In genomic region chr7:121211804-121212203, GRCm38 (mm10) we compare ENCODE assay signal across 23 mouse cellular contexts.
DNase-seq lines count a peak whose midpoint lies in the region; ATAC-seq lines count a peak whose summit lies in the region.
"Had no signal": no experiment of that assay in that cellular context is flagged by ENCODE, and none has a peak within 500 bp of the region (broad histone marks: within the 10 kb centered on the region; RNA-seq: fewer than 3 reads in every experiment).

No protein-coding gene starts in this region.

- no peak overlapping the region for H3K4me2 ChIP-seq in forebrain, embryonic 14.5 days (ENCODE audit: low read length)
- H3K4me2 ChIP-seq in forebrain, embryonic 11.5 days (ENCODE audit: low read depth, low read length, severe bottlenecking): no peak overlapping the region
- H3K4me2 ChIP-seq: heart, embryonic 13.5 days; hindbrain, embryonic 12.5 days; hindbrain, embryonic 15.5 days had no signal

- H3K9ac ChIP-seq in forebrain, embryonic 14.5 days (ENCODE audit: low read length): no peak overlapping the region
- no peak overlapping the region for H3K9ac ChIP-seq in forebrain, embryonic 11.5 days (ENCODE audit: low read length)
- H3K9ac ChIP-seq: heart, embryonic 13.5 days; hindbrain, embryonic 12.5 days; hindbrain, embryonic 15.5 days had no signal

- no peak overlapping the region for H3K4me3 ChIP-seq in forebrain, embryonic 14.5 days (ENCODE audit: low read depth, low read length)
- no peak overlapping the region for H3K4me3 ChIP-seq in forebrain, embryonic 11.5 days (ENCODE audit: low read depth, low read length)
- H3K4me3 ChIP-seq: heart, adult 2 months; heart, embryonic 10.5 days; heart, embryonic 13.5 days; hindbrain, embryonic 12.5 days; hindbrain, embryonic 15.5 days had no signal

- ATAC-seq in forebrain, embryonic 14.5 days: peak; percentile 56; the same call in 1 of the 2 replicates
- ATAC-seq in forebrain, embryonic 11.5 days (replicated peaks; ENCODE audit: low FRiP score): no peak
- ATAC-seq: intestine, postnatal 0 days; Patski had no signal

- no peaks in the 10 kb centered on the region for H3K27me3 ChIP-seq in forebrain, embryonic 14.5 days (replicated peaks; ENCODE audit: control insufficient read depth, insufficient read depth, low read length)
- no peaks in the 10 kb centered on the region for H3K27me3 ChIP-seq in forebrain, embryonic 11.5 days (ENCODE audit: control insufficient read depth, insufficient read depth, low read length)
- H3K27me3 ChIP-seq: heart, embryonic 13.5 days; hindbrain, embryonic 12.5 days; hindbrain, embryonic 15.5 days had no signal

- no peaks in the 10 kb centered on the region for H3K36me3 ChIP-seq in forebrain, embryonic 14.5 days (ENCODE audit: control insufficient read depth, insufficient read depth, low read length)
- H3K36me3 ChIP-seq in forebrain, embryonic 11.5 days (ENCODE audit: control insufficient read depth, insufficient read depth, low read length): no peaks in the 10 kb centered on the region
- H3K36me3 ChIP-seq: G1E; heart, embryonic 10.5 days; heart, embryonic 13.5 days; hindbrain, embryonic 12.5 days; hindbrain, embryonic 15.5 days had no signal

- DNase-seq in forebrain, embryonic 14.5 days (ENCODE audit: low spot score): peak; percentile 62
- DNase-seq in forebrain, embryonic 11.5 days (ENCODE audit: low spot score): no peak
- DNase-seq in layer of hippocampus, adult 11-12 months (ENCODE audit: low spot score): peak; percentile 22
- DNase-seq in layer of hippocampus, adult 9-10 months (ENCODE audit: low spot score): no peak
- DNase-seq in layer of hippocampus, adult 9-11 months: peak; percentile 47
- no peak for DNase-seq in layer of hippocampus, postnatal 10 days (ENCODE audit: low spot score in 2 of 2)
- DNase-seq in kidney, postnatal 10 days: no peak
- DNase-seq: adrenal gland, postnatal 10 days; adrenal gland, postnatal 36 days; B cell, adult 2 months; cerebellum, adult 18-20 months; cerebellum, adult 9-10 months; cerebellum, postnatal 14 days; gastrocnemius, postnatal 25 days; heart, adult 2 months; heart, postnatal 14 days had no signal

- H3K27ac ChIP-seq in forebrain, embryonic 14.5 days (ENCODE audit: low read depth, low read length): no peak overlapping the region; the same call in 1 of the 2 replicates
- no peak overlapping the region for H3K27ac ChIP-seq in forebrain, embryonic 11.5 days (ENCODE audit: low read depth, low read length)
- H3K27ac ChIP-seq: heart, adult 2 months; heart, embryonic 10.5 days; heart, embryonic 13.5 days; hindbrain, embryonic 12.5 days; hindbrain, embryonic 15.5 days had no signal

- H3K4me1 ChIP-seq in forebrain, embryonic 14.5 days (ENCODE audit: control insufficient read depth, insufficient read depth, low read length): peaks cover 11% of the 10 kb centered on the region; the same call in 1 of the 2 replicates
- H3K4me1 ChIP-seq in forebrain, embryonic 11.5 days (replicated peaks; ENCODE audit: control insufficient read depth, insufficient read depth, low read length): no peaks in the 10 kb centered on the region
- H3K4me1 ChIP-seq: heart, embryonic 10.5 days; heart, embryonic 13.5 days had no signal

- 76% methylated on average over 4 of the region's 4 CpGs for WGBS in forebrain, embryonic 14.5 days
- WGBS in forebrain, embryonic 11.5 days: 86% methylated on average over 4 of the region's 4 CpGs

- H3K9me3 ChIP-seq in forebrain, embryonic 14.5 days (replicated peaks; ENCODE audit: control insufficient read depth, low read length): no peaks in the 10 kb centered on the region
- H3K9me3 ChIP-seq in forebrain, embryonic 11.5 days (ENCODE audit: control insufficient read depth, low read length): no peaks in the 10 kb centered on the region
- H3K9me3 ChIP-seq: G1E; heart, embryonic 10.5 days; heart, embryonic 13.5 days; hindbrain, embryonic 12.5 days; hindbrain, embryonic 15.5 days had no signal

Comparison
In these comparisons a context has a peak if more than half of its experiments do, and no peak if none do; other contexts are left out.
1. DNase-seq: peak in forebrain, embryonic 14.5 days (single experiment), layer of hippocampus, adult 11-12 months (single experiment) and layer of hippocampus, adult 9-11 months (single experiment); none in forebrain, embryonic 11.5 days (single experiment), layer of hippocampus, adult 9-10 months (single experiment), layer of hippocampus, postnatal 10 days (0 of 2) and kidney, postnatal 10 days (single experiment).